Mouse (Mus musculus): ENCODE measurements around the gene Klk1. TPM values are rescaled to one million over a fixed set of nuclear protein-coding genes. Genes with fewer than 3 reads are reported as not detected.

Gene Klk1
- total RNA-seq, 2 experiments from 2014 or later, result not detected

DNA sequence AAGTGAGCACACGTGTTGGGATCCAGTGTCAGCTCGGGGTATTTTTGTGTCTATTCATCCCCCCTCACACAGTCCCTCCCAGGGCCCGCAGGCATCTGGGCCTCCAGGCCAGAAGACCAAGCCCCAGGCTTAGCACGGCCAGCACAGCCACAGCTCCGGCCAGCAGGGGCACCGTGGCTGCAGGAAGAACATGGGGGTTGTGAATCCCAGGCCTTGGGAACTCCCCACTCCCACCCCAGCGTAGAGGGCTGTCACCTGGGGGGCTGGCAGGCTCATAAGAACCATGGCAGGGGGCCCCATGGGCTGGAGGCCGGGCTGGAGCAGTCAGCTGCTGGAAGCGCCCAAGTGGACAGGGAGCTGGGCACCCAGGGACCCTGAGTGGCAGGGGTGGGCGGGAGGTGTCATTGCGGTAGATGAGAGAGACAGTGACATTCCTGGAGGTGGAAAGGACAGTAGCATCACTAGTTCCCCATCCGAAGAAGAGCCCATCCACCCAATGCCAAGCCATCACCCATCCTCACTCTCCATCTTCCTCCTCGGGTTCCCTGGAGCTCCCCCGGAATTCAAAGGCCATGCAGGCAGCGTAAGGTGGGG is 28.0 kb downstream of the Klk1 start:
- DNase-seq (ENCODE audit: low spot score in 2 of 2), result no peak

DNA sequence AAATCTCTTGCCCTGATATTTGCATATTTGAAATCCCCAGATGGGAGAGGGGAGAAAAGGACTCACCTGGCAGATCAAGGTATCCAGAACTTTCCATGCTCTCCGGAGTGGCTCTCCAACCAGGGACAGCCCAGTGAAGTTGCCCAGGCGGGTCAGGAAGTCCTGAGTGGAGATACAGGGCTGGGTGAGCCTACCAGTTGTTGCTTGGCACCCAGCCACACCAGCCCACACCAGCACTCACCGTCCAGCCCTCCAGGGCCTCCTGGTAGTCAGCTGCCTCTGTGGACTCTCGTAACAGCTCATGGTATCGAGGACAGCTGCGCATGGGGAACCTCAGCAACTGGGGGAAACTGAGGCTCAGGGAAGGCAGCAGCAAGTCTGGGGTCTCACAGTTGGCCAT is 29.8 kb downstream of the Klk1 start:
- DNase-seq (ENCODE audit: low spot score in 2 of 2), result no peak

DNA sequence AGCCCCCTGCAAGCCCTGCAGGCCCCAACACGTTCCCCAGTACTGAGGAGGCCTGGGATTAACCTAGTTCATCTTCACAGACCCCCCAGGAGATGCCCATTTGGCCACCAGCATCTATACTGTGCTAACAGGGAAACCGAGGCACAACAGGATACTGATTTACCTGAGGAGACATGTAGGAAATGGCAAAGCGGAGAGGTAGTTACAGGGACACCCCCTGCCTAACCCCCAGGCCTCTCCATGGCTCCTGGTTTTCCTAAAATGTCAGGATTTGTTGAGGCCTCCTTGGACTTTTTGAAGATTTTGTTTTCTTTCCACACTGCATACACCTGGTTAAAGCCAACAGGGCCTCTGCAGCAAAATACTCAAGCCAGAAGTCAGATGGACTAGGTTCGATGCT is 32.1 kb downstream of the Klk1 start, which contains the start of gene Acp4:
Gene Acp4 (minus strand): TSS at position 101 of the 400 bp plus-strand sequence.
- DNase-seq (ENCODE audit: low spot score in 2 of 2), result no peak

DNA sequence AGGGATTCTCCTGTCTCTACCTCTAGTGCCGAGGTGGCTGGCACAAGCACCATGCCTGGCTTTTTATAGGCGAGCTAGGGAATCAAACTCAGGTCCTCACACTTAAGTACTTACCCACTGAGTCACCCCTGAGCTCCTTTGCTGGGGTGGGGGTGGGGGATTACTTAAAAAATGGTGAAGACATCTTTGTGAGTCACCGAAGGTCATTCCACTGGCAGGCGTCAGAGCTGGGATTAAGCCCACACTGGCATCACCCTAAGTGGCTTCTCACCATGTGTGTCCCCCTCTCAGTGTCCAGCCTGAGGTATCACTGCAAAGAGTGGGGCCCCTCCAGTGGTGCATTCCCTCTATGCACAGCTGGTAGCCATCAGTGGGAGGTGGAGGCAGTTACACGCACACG is 35.2 kb downstream of the Klk1 start:
- DNase-seq (ENCODE audit: low spot score in 2 of 2), result no peak

DNA sequence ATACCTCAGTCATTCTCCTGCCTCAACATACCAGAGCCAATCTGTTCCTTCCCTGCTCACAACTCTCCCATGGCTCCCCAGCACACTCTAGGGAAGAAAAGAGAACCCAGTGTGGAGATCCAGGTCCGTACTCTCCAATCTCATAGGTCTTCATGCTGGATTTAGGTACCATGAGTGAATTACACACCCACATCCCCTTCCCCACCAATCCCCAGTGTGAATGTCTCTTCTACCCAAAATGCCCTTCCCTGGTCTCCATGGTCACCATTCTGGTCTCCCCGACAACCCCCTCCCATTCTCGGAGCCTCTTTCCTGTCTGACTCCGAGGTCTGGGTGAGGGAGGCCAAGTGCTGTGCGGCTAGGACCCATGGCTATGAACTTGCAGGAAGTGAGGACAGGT is 36.0 kb downstream of the Klk1 start, which contains the start of gene Gm15517:
Gene Gm15517 (plus strand): TSS at position 301 of the 400 bp plus-strand sequence.
- no peak for DNase-seq (ENCODE audit: low spot score in 2 of 2)

DNA sequence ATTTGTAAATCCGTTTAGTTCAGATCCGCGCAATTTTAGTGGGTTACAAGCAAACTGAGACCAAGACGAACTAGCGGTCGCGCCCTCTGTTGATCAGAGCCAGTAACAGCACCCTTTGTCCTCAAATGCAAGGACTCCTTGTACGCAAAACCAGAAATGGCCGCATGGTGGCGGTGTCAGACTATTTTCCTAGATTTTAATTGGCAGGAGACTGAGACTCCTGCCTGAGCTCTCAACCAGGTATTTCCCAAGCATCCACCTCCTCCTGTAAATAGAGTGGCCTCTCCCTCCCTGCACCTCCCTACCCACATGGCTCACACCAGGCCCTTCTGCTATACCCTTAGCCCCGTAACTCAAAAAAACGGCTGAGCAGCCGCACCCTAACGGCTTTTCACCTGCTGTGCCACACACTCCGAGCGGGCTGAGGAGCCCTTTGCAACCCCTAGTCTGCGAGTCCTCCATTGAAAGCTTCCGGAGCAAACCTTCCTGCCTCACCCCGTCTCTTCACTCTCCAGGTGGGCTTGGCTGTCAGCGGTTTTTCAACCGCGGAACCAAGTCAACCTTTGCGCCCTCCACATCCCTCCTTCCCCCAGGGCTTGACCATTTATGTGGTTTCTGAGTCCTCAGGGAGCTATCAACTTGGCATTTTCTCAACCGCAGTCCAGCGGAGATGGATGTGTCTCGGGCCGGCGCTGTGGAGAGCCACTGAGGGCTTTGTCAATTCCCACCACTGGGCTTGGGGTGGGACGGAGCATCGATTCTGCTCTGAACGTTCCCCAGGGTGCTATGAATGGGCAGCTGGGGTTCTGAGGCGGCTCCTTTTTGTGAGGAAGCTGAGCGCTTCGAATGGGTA is 37.9 kb downstream of the Klk1 start:
- DNase-seq (ENCODE audit: low spot score in 2 of 2), result peak; percentile 99

DNA sequence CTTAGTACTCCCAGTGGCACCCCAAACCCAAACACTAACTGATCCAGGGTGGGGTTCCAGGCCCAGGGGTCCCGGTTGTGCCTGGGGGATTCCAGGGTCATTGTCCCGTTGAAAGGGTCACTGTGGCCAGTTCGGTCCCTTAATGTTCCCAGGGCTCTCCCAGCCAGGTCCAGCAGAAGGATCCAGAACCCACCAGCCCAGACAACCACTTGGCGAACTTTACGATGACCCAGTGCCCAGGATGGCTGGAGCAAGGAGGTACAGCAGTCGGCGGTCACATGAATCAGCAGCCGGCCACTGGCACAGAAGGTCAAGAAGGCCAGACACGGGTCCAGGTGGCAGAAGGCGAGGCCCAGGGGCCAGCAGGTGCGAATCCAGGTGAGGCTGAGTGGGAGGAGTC is 43.0 kb downstream of the Klk1 start:
- DNase-seq (ENCODE audit: low spot score in 2 of 2), result no peak

DNA sequence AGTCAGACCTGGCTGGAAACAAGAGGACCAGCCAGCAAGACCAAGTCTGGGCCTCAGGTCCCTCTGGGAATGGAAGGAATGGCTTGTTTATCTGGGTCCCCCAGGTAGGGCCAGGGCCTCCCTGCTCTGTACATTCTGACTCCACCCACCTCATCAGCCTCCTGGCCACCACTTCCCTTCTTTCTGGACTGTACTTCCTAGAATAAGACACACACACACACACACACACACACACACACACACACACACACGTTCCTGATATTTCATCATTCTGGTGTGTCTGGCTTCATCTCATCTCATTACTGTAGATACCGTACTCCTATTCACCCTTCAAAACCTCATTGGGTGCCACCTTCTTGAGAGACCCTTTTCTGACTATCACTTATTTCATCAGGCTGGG is 44.2 kb downstream of the Klk1 start:
- no peak for DNase-seq (ENCODE audit: low spot score in 2 of 2)

DNA sequence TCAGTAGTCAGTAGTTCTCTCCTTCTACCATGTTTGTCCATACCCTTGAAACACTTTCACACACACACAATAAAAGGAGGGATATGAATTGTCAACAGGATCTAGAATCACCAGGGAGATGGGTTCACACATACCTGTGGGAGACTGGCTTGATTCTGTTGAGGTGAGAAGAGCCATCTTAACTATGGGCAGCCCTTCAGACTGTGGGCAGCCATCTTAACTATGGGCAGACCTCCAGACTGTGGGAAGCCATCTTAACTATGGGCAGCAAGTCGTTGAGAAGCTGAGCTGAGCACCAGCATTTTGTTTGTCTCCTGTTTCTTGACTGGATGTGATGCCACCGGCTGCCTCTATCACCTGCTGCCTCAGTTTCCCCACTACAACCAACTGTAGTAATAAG is 46.1 kb downstream of the Klk1 start:
- no peak for DNase-seq (ENCODE audit: low spot score in 2 of 2)

DNA sequence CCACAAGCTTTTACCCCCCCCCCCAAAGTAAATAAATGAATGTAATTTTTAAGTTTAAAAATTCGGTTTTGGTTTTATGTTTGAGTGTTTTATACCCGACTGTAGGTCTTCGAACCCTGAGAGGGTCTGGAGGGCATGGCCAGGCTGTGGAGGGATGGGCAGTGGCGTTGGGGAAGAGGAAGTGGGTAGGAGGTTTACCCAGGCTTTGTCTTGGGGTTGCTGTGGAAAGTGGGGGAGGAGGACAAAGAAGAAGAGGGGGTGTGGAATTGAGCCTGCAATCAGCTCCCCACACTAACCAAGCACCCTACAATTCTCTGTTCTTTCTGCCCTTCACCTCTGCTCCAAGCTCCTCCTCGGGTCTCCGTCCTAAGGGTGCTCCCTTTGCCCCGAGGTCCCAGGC is 47.4 kb downstream of the Klk1 start:
- DNase-seq (ENCODE audit: low spot score in 2 of 2), result no peak

DNA sequence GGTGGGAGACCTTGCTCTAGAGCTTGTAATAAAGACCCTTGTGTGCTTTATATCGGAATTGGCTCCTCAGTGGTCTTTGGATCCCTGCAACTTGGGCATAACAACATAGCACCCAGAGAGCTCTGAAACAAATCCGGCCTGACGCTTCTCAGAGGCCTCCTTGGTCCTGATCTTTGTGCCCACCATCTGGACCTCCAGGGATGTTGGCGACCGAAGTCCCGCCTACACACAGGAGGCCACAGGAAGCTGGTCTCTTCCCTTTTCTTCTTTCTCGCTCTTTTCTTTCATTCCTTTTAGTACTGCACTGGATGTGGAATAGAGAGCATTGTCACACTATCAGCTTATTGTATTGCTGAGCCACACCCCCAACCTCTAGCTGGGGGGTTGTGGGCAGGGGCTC is 48.3 kb downstream of the Klk1 start:
- no peak for DNase-seq (ENCODE audit: low spot score in 2 of 2)

DNA sequence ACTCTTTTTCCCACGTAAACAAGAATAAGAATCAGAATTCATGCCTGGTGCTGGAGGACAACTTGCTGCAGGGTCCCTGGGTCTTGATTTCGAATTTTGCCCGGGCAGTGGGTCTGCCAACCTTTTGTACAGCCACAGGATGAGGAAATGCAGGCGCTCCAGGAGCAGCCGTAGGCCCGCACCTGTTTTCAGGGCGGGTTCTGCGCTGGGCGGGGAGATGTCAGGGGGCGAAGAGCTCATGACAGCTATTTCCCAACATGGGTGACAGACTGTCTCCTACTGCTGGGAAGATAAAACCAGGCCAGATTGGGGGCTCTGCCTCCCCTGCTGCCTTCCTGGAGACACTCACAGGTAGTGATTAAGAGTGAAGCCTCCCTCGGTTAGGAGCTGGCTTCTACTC is 48.9 kb downstream of the Klk1 start:
- no peak for DNase-seq (ENCODE audit: low spot score in 2 of 2)

DNA sequence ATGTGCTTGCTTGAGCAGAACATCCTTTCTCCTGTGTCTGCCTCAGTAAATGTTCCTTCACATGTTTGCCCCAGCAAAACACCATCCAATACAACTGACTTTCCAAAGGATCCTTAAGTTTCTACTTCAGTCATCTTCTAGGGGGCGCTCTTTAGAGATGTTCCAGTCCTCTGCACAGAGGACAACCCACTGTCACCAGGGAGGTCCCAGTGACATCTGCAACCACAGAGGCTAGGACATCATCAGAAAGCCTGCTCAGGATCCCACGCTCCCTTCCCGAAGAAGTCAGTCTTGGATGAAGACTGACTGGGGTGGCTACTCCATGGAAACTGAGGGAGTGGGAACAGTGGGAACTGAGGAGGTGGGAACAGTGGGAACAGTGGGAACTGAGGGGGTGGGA is 50.4 kb downstream of the Klk1 start:
- DNase-seq (ENCODE audit: low spot score in 2 of 2), result no peak

DNA sequence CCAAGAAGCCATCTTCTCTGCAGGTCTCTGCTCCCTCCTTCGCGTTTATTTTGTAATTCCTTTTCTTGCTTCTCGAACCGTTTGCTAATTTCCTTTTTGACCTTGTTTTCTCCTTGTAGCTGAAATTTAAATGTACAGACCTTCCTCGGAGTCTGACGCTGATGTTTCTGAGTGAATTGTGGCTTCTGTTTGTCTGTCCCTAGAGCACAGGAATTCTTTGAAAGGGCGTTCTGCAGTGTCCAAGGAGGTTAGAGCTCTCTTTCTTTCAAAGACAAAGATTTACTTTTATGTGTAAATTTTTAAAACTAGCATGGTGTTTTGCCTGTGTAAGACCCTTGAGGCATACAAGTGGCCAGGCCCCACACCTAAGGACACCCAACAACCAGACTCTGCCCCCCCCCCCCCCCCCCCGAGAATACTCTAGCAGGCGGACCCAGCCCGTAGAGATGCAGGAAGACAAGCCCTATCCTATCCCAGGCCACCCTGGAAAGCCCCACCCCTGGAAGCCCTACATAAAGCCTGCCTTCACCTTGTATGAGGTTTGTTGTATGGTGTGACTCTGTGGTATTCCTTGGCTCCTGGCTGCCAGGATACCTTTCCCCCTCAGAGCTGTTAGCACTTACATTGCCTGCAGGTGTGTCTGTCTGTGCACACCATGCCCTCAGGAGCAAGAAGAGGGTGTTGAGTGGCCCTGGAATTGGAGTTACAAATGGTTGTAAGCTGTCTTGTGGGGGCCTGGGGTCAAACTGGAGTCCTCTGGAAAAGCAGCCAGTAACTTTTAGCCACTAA is 51.5 kb downstream of the Klk1 start:
- no peak for DNase-seq (ENCODE audit: low spot score in 2 of 2)

DNA sequence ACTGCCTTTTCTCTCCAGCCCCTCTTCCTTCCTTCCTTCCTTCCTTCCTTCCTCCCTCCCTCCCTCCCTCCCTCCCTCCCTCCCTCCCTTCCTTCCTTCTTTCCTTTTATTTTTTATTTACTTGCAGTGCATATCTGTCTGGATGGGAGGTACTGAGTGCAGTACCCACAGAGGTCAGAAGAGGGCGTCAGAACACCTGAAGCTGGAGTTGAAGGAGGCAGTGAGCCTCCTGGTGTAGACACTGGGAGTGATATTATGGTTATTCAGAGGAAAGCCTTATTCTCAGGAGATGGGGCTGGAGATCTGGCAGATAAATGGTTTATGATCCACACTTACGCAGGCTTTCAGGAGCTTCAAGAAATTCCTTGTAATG is 52.1 kb downstream of the Klk1 start:
- DNase-seq (ENCODE audit: low spot score in 2 of 2), result peak; percentile 61 to 68

Other genes with a start within 250 kb of the Klk1 start
- gene Klk1b9, start 249.3 kb upstream of the Klk1 start, total RNA-seq (2021), result not detected
- gene Klk1b11, start 229.5 kb upstream of the Klk1 start, total RNA-seq (2021), result not detected
- gene Klk1b26, start 213.2 kb upstream of the Klk1 start, total RNA-seq (2021), result not detected
- not detected for gene Klk1b27, start 173.1 kb upstream of the Klk1 start, total RNA-seq (2021)
- gene Klk1b21, start 123.0 kb upstream of the Klk1 start, total RNA-seq (2021), result not detected
- gene Klk1b22, start 112.7 kb upstream of the Klk1 start, total RNA-seq (2021), result not detected
- gene Klk1b16, start 88.6 kb upstream of the Klk1 start, total RNA-seq (2021), result not detected
- gene Klk1b24, start 37.1 kb upstream of the Klk1 start, total RNA-seq (2021), result not detected
- not detected for gene Klk1b3, start 27.2 kb upstream of the Klk1 start, total RNA-seq (2021)
- gene Klk1b4, start 17.9 kb upstream of the Klk1 start, total RNA-seq (2021), result not detected
- not detected for gene Klk1b5, start 9.4 kb upstream of the Klk1 start, total RNA-seq (2021)
- gene Gm36864, start 10.8 kb downstream of the Klk1 start, total RNA-seq (2021), result not detected
- 1 to 10 TPM; 1.3 to 2.1 TPM for gene 1700028J19Rik, start 21.3 kb downstream of the Klk1 start, total RNA-seq (2021)
- 100 to 1,000 TPM; 117 to 139 TPM for gene 2410002F23Rik, start 21.4 kb downstream of the Klk1 start, total RNA-seq (2021)
- gene Acp4, start 32.0 kb downstream of the Klk1 start, total RNA-seq (2021), result not detected
- not detected for gene Gm15517, start 36.1 kb downstream of the Klk1 start, total RNA-seq (2021)
- 1 to 10 TPM; 1.9 TPM for gene Clec11a, start 81.5 kb downstream of the Klk1 start, total RNA-seq (2021)
- gene Shank1, start 84.9 kb downstream of the Klk1 start, total RNA-seq (2021), result 100 to 1,000 TPM; 439 to 476 TPM
- 10 to 100 TPM; 84.0 to 90.2 TPM for gene Syt3, start 158.7 kb downstream of the Klk1 start, total RNA-seq (2021)
- 1 to 10 TPM; 4.3 to 5.0 TPM for gene 1700008O03Rik, start 160.5 kb downstream of the Klk1 start, total RNA-seq (2021)
- gene Lrrc4b, start 203.7 kb downstream of the Klk1 start, total RNA-seq (2021), result 100 to 1,000 TPM; 338 to 365 TPM
- gene Aspdh, start 240.0 kb downstream of the Klk1 start, total RNA-seq (2021), result 10 to 100 TPM; 13.0 to 16.5 TPM
- gene Josd2, start 242.6 kb downstream of the Klk1 start, total RNA-seq (2021), result 10 to 100 TPM; 38.7 to 41.1 TPM

Data from layer of hippocampus, postnatal 10 days (tissue).